ENCODE assay signal across 8 mouse cellular contexts in the genomic region with DNA sequence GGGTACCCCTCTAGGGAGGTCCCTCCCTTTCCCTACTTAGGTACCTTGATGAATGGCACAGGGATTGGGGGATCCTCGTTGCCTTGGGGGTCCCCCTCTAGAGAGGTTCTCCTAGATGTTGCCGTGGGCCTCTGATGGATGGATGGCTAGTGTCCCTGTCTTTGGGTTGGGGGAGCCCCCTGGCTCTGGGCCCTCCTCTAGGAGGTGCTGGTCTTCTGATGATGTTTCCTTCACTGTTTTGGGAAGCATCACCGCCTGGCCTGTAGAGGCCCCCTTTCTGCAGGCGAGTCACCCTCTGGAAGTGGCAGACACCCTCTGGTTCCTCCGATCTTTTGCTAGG. TPM values are rescaled to one million over a fixed set of nuclear protein-coding genes. Genes with fewer than 3 reads are reported as not detected.
A peak's percentile ranks its signal among the peaks of the same experiment; 100 is the strongest.
DNase-seq lines count a peak whose midpoint lies in the region; ATAC-seq and TF ChIP-seq lines count a peak whose summit lies in the region.

No protein-coding gene starts in this region.

- no peak overlapping the region for H3K27ac ChIP-seq in heart, embryonic 12.5 days (ENCODE audit: poor library complexity, severe bottlenecking)
- no peak overlapping the region; the same call in 1 of the 2 replicates for H3K27ac ChIP-seq in testis, adult 2 months (ENCODE audit: control insufficient read depth, insufficient read depth, low read depth, low read length)
- H3K27ac ChIP-seq in forebrain, postnatal 0 days (ENCODE audit: low read depth, low read length): peak overlapping the region; percentile 81
- H3K27ac ChIP-seq in liver, embryonic 12.5 days: peak overlapping the region; percentile 69
- peak overlapping the region; percentile 85 for H3K27ac ChIP-seq in stomach, embryonic 16.5 days (ENCODE audit: low read length)

- no peaks in the 10 kb centered on the region for H3K27me3 ChIP-seq in heart, embryonic 12.5 days (replicated peaks)
- no peaks in the 10 kb centered on the region for H3K27me3 ChIP-seq in testis, adult 2 months (ENCODE audit: control insufficient read depth, insufficient read depth, low read length)
- H3K27me3 ChIP-seq in forebrain, postnatal 0 days (ENCODE audit: insufficient read depth, low read length): no peaks in the 10 kb centered on the region
- no peaks in the 10 kb centered on the region for H3K27me3 ChIP-seq in liver, embryonic 12.5 days (replicated peaks)
- H3K27me3 ChIP-seq in stomach, embryonic 16.5 days (ENCODE audit: control insufficient read depth, insufficient read depth, low read length): no peaks in the 10 kb centered on the region

- H3K4me2 ChIP-seq in heart, embryonic 12.5 days: peak overlapping the region; percentile 95
- peak overlapping the region; percentile 83 for H3K4me2 ChIP-seq in forebrain, postnatal 0 days (ENCODE audit: low read depth)
- H3K4me2 ChIP-seq in liver, embryonic 12.5 days: peak overlapping the region; percentile 99
- H3K4me2 ChIP-seq in stomach, embryonic 16.5 days (ENCODE audit: low read depth, low read length): peak overlapping the region; percentile 74

- 22% methylated on average over 5 of the region's 5 CpGs for WGBS in heart, embryonic 12.5 days
- 7% methylated on average over 5 of the region's 5 CpGs for whole genome bisulfite sequencing in forebrain, postnatal 0 days
- 21% methylated on average over 5 of the region's 5 CpGs for WGBS in liver, embryonic 12.5 days (ENCODE audit: insufficient replicate concordance)
- 8% methylated on average over 5 of the region's 5 CpGs for WGBS in stomach, embryonic 16.5 days

- H3K4me3 ChIP-seq in heart, embryonic 12.5 days: peak overlapping the region; percentile 83
- peak overlapping the region; percentile 95 for H3K4me3 ChIP-seq in testis, adult 2 months (ENCODE audit: control insufficient read depth, low read depth, low read length)
- H3K4me3 ChIP-seq in forebrain, postnatal 0 days (ENCODE audit: low read depth, low read length): peak overlapping the region; percentile 66
- H3K4me3 ChIP-seq in liver, embryonic 12.5 days: peak overlapping the region; percentile 88
- peak overlapping the region; percentile 93 for H3K4me3 ChIP-seq in stomach, embryonic 16.5 days (replicated peaks; ENCODE audit: low read length)

- no peak for TF ChIP-seq POLR2A in testis, adult 2 months (IDR thresholded peaks at IDR 0.05; ENCODE audit: control insufficient read depth, low read depth, low read length)

- H3K36me3 ChIP-seq in heart, embryonic 12.5 days: no peaks in the 10 kb centered on the region
- H3K36me3 ChIP-seq in testis, adult 2 months (ENCODE audit: control insufficient read depth, insufficient read depth, low read length): no peaks in the 10 kb centered on the region
- H3K36me3 ChIP-seq in forebrain, postnatal 0 days (ENCODE audit: insufficient read depth): no peaks in the 10 kb centered on the region
- H3K36me3 ChIP-seq in liver, embryonic 12.5 days: peaks cover 21% of the 10 kb centered on the region; the same call in 1 of the 2 replicates
- H3K36me3 ChIP-seq in stomach, embryonic 16.5 days (ENCODE audit: control insufficient read depth, insufficient read depth, low read length): no peaks in the 10 kb centered on the region

- H3K9ac ChIP-seq in heart, embryonic 12.5 days: peak overlapping the region; percentile 84
- peak overlapping the region; percentile 75 for H3K9ac ChIP-seq in forebrain, postnatal 0 days
- peak overlapping the region; percentile 87 for H3K9ac ChIP-seq in liver, embryonic 12.5 days
- H3K9ac ChIP-seq in stomach, embryonic 16.5 days (ENCODE audit: low read length): peak overlapping the region; percentile 90

- DNase-seq in heart, postnatal 14 days: no peak
- DNase-seq in testis, postnatal 10 days (ENCODE audit: low spot score): no peak
- DNase-seq in forebrain, postnatal 0 days: no peak
- no peak for DNase-seq in urinary bladder, postnatal 10 days (ENCODE audit: low spot score)

- no peaks in the 10 kb centered on the region for H3K9me3 ChIP-seq in heart, embryonic 12.5 days (replicated peaks)
- no peaks in the 10 kb centered on the region for H3K9me3 ChIP-seq in forebrain, postnatal 0 days (ENCODE audit: low read length)
- H3K9me3 ChIP-seq in liver, embryonic 12.5 days (replicated peaks): no peaks in the 10 kb centered on the region
- no peaks in the 10 kb centered on the region for H3K9me3 ChIP-seq in stomach, embryonic 16.5 days (replicated peaks; ENCODE audit: control insufficient read depth, low read length)

- no peak for TF ChIP-seq CTCF in testis, adult 2 months (IDR thresholded peaks at IDR 0.05; ENCODE audit: control insufficient read depth, insufficient read depth, insufficient replicate concordance, low read depth, low read length)
- TF ChIP-seq CTCF in forebrain, postnatal 0 days (IDR thresholded peaks at IDR 0.05; ENCODE audit: low read depth): peak; percentile 53

- H3K4me1 ChIP-seq in heart, embryonic 12.5 days (replicated peaks): peaks cover 25% of the 10 kb centered on the region
- H3K4me1 ChIP-seq in testis, adult 2 months (ENCODE audit: control insufficient read depth, insufficient read depth, low read length): peaks cover 13% of the 10 kb centered on the region
- peaks cover 13% of the 10 kb centered on the region for H3K4me1 ChIP-seq in forebrain, postnatal 0 days (ENCODE audit: insufficient read depth)
- peaks cover 41% of the 10 kb centered on the region for H3K4me1 ChIP-seq in liver, embryonic 12.5 days
- peaks cover 30% of the 10 kb centered on the region for H3K4me1 ChIP-seq in stomach, embryonic 16.5 days (ENCODE audit: control insufficient read depth, insufficient read depth, low read length)

- no peak; the same call in 1 of the 2 replicates for ATAC-seq in heart, embryonic 12.5 days (ENCODE audit: insufficient number of reproducible peaks, low FRiP score)
- peak; percentile 60 for ATAC-seq in forebrain, postnatal 0 days
- ATAC-seq in liver, embryonic 12.5 days: peak; percentile 20
- peak; percentile 9; the same call in 1 of the 2 replicates for ATAC-seq in stomach, embryonic 16.5 days (ENCODE audit: insufficient read depth, low FRiP score)

- intact Hi-C loops in heart, postnatal 14 days (cut with DNase I): no loop called here

RNA-seq across cellular contexts. Expression of a gene that starts 0.6 kb away (rescaled TPM):
- polyA plus RNA-seq in heart, embryonic 12.5 days (2016; fragmentation: Nextera tagmentation; extraction: Ambion mirVana): 16.1 and 17.2 TPM in 2 replicates
- 1 to 10 TPM; 4.0 to 4.8 TPM for total RNA-seq in heart, postnatal 14 days (2021)
- 90.7 and 98.5 TPM in 2 replicates for polyA plus RNA-seq in testis, adult 2 months (2012; rRNA removed)
- 90.9 and 116 TPM in 2 replicates for total RNA-seq in forebrain, postnatal 0 days (2014; rRNA removed)
- polyA plus RNA-seq in forebrain, postnatal 0 days (2015; fragmentation: Nextera tagmentation; extraction: Ambion mirVana): 83.8 and 97.9 TPM in 2 replicates
- polyA plus RNA-seq in liver, embryonic 12.5 days (2016; fragmentation: Nextera tagmentation; extraction: Ambion mirVana): 24.7 and 25.1 TPM in 2 replicates
- 75.4 and 79.3 TPM in 2 replicates for polyA plus RNA-seq in stomach, embryonic 16.5 days (2015; fragmentation: Nextera tagmentation; extraction: Ambion mirVana)

RNA-seq across cellular contexts. Expression of a gene that starts 34.9 kb away (rescaled TPM):
- 41.8 and 49.3 TPM in 2 replicates for polyA plus RNA-seq in heart, embryonic 12.5 days (2016; fragmentation: Nextera tagmentation; extraction: Ambion mirVana)
- total RNA-seq in heart, postnatal 14 days (2021): 10 to 100 TPM; 48.0 to 62.4 TPM
- 41.4 and 42.7 TPM in 2 replicates for polyA plus RNA-seq in testis, adult 2 months (2012; rRNA removed)
- total RNA-seq in forebrain, postnatal 0 days (2014; rRNA removed): 78.3 and 83.3 TPM in 2 replicates
- polyA plus RNA-seq in forebrain, postnatal 0 days (2015; fragmentation: Nextera tagmentation; extraction: Ambion mirVana): 45.7 and 48.4 TPM in 2 replicates
- 44.0 and 44.1 TPM in 2 replicates for polyA plus RNA-seq in liver, embryonic 12.5 days (2016; fragmentation: Nextera tagmentation; extraction: Ambion mirVana)
- 27.7 and 31.8 TPM in 2 replicates for polyA plus RNA-seq in stomach, embryonic 16.5 days (2015; fragmentation: Nextera tagmentation; extraction: Ambion mirVana)

RNA-seq across cellular contexts. Expression of a gene that starts 42.3 kb away (rescaled TPM):
- 11.0 and 11.4 TPM in 2 replicates for polyA plus RNA-seq in heart, embryonic 12.5 days (2016; fragmentation: Nextera tagmentation; extraction: Ambion mirVana)
- 10 to 100 TPM; 10.8 to 11.5 TPM for total RNA-seq in heart, postnatal 14 days (2021)
- 17.0 and 19.5 TPM in 2 replicates for polyA plus RNA-seq in testis, adult 2 months (2012; rRNA removed)
- total RNA-seq in forebrain, postnatal 0 days (2014; rRNA removed): 22.5 and 27.1 TPM in 2 replicates
- 6.5 and 11.0 TPM in 2 replicates for polyA plus RNA-seq in forebrain, postnatal 0 days (2015; fragmentation: Nextera tagmentation; extraction: Ambion mirVana)
- polyA plus RNA-seq in liver, embryonic 12.5 days (2016; fragmentation: Nextera tagmentation; extraction: Ambion mirVana): 11.3 and 11.4 TPM in 2 replicates
- polyA plus RNA-seq in stomach, embryonic 16.5 days (2015; fragmentation: Nextera tagmentation; extraction: Ambion mirVana): 8.4 and 10.8 TPM in 2 replicates

RNA-seq across cellular contexts. Expression of a gene that starts 55.3 kb away (rescaled TPM):
- polyA plus RNA-seq in heart, embryonic 12.5 days (2016; fragmentation: Nextera tagmentation; extraction: Ambion mirVana): not detected in 2 replicates
- not detected for total RNA-seq in heart, postnatal 14 days (2021)
- 0.09 and 0.13 TPM in 2 replicates for polyA plus RNA-seq in testis, adult 2 months (2012; rRNA removed)
- 32.2 and 48.9 TPM in 2 replicates for total RNA-seq in forebrain, postnatal 0 days (2014; rRNA removed)
- polyA plus RNA-seq in forebrain, postnatal 0 days (2015; fragmentation: Nextera tagmentation; extraction: Ambion mirVana): 5.1 and 7.8 TPM in 2 replicates
- 0.02 and 0.08 TPM in 2 replicates for polyA plus RNA-seq in liver, embryonic 12.5 days (2016; fragmentation: Nextera tagmentation; extraction: Ambion mirVana)
- polyA plus RNA-seq in stomach, embryonic 16.5 days (2015; fragmentation: Nextera tagmentation; extraction: Ambion mirVana): 0.26 and 0.37 TPM in 2 replicates

Comparison
In these comparisons a context has a peak if more than half of its experiments do, and no peak if none do; other contexts are left out.
1. H3K27ac ChIP-seq: peak in forebrain, postnatal 0 days (single experiment), liver, embryonic 12.5 days (single experiment) and stomach, embryonic 16.5 days (single experiment); none in heart, embryonic 12.5 days (single experiment) and testis, adult 2 months (single experiment).
2. Peak in every context shown above with its lines, with median percentiles within 50 percentile points of each other: H3K4me2 ChIP-seq, H3K4me3 ChIP-seq and H3K9ac ChIP-seq.